ENCODE assay signal across 8 mouse cellular contexts in genomic region chr9:107618778-107619545, GRCm38 (mm10). TPM values are rescaled to one million over a fixed set of nuclear protein-coding genes. Genes with fewer than 3 reads are reported as not detected.
DNase-seq lines count a peak whose midpoint lies in the region; ATAC-seq and TF ChIP-seq lines count a peak whose summit lies in the region.

No protein-coding gene starts in this region.

- H3K36me3 ChIP-seq in midbrain, embryonic 13.5 days = peaks cover 82% of the 10 kb centered on the region
- peaks cover 58% of the 10 kb centered on the region for H3K36me3 ChIP-seq in midbrain, embryonic 11.5 days (ENCODE audit: control insufficient read depth, insufficient read depth, low read length)
- H3K36me3 ChIP-seq in forebrain, postnatal 0 days (ENCODE audit: insufficient read depth) = peaks cover 58% of the 10 kb centered on the region

- no peaks in the 10 kb centered on the region for H3K9me3 ChIP-seq in midbrain, embryonic 13.5 days
- no peaks in the 10 kb centered on the region for H3K9me3 ChIP-seq in midbrain, embryonic 11.5 days (ENCODE audit: control insufficient read depth, low read length)
- H3K9me3 ChIP-seq in forebrain, postnatal 0 days (ENCODE audit: low read length) = no peaks in the 10 kb centered on the region

- TF ChIP-seq CTCF in forebrain, postnatal 0 days (IDR thresholded peaks at IDR 0.05; ENCODE audit: low read depth) = no peak

- peak overlapping the region; percentile 32; the same call in 1 of the 2 replicates for H3K27ac ChIP-seq in midbrain, embryonic 13.5 days
- H3K27ac ChIP-seq in midbrain, embryonic 11.5 days (ENCODE audit: low read depth, low read length) = no peak overlapping the region
- 0 out of 2 replicates have a peak overlapping the region, but pooled peaks have one; percentile 15 for H3K27ac ChIP-seq in forebrain, postnatal 0 days (ENCODE audit: low read depth, low read length)

- DNase-seq in midbrain, embryonic 11.5 days (ENCODE audit: low spot score, missing footprints) = no peak
- no peak for DNase-seq in forebrain, postnatal 0 days
- DNase-seq in kidney, adult 18-20 months = peak; percentile 83
- DNase-seq in lung, postnatal 25 days (ENCODE audit: low spot score) = peak; percentile 68
- DNase-seq in spleen, adult 18-20 months = no peak
- DNase-seq in right cerebral cortex, adult 2 months (ENCODE audit: low spot score in 2 of 2) = no peak

- 70% methylated on average over 13 of the region's 13 CpGs for WGBS in midbrain, embryonic 13.5 days
- 86% methylated on average over 13 of the region's 13 CpGs for WGBS in midbrain, embryonic 11.5 days
- 38% methylated on average over 13 of the region's 13 CpGs for WGBS in forebrain, postnatal 0 days

- H3K4me1 ChIP-seq in midbrain, embryonic 13.5 days (replicated peaks) = peaks cover 27% of the 10 kb centered on the region
- H3K4me1 ChIP-seq in midbrain, embryonic 11.5 days (ENCODE audit: control insufficient read depth, insufficient read depth, low read length) = peaks cover 13% of the 10 kb centered on the region
- H3K4me1 ChIP-seq in forebrain, postnatal 0 days (ENCODE audit: insufficient read depth) = no peaks in the 10 kb centered on the region

- no peak overlapping the region for H3K9ac ChIP-seq in midbrain, embryonic 13.5 days (replicated peaks)
- no peak overlapping the region for H3K9ac ChIP-seq in midbrain, embryonic 11.5 days (ENCODE audit: low read length)
- no peak overlapping the region for H3K9ac ChIP-seq in forebrain, postnatal 0 days

- no peaks in the 10 kb centered on the region for H3K27me3 ChIP-seq in midbrain, embryonic 13.5 days
- no peaks in the 10 kb centered on the region for H3K27me3 ChIP-seq in midbrain, embryonic 11.5 days (ENCODE audit: control insufficient read depth, insufficient read depth, low read length)
- H3K27me3 ChIP-seq in forebrain, postnatal 0 days (ENCODE audit: insufficient read depth, low read length) = no peaks in the 10 kb centered on the region

- ATAC-seq in midbrain, embryonic 13.5 days = no peak
- ATAC-seq in midbrain, embryonic 11.5 days (ENCODE audit: low FRiP score) = no peak
- 0 out of 2 replicates have a peak, but pooled peaks have one; percentile 14 for ATAC-seq in forebrain, postnatal 0 days
- no peak for ATAC-seq in CD4-positive, CD25-positive, alpha-beta regulatory T cell, adult 4 months

- H3K4me2 ChIP-seq in midbrain, embryonic 13.5 days (replicated peaks) = no peak overlapping the region
- H3K4me2 ChIP-seq in midbrain, embryonic 11.5 days = no peak overlapping the region
- H3K4me2 ChIP-seq in forebrain, postnatal 0 days (ENCODE audit: low read depth) = no peak overlapping the region

- H3K4me3 ChIP-seq in midbrain, embryonic 13.5 days (replicated peaks) = no peak overlapping the region
- H3K4me3 ChIP-seq in midbrain, embryonic 11.5 days (ENCODE audit: low read depth, low read length) = no peak overlapping the region
- no peak overlapping the region for H3K4me3 ChIP-seq in forebrain, postnatal 0 days (ENCODE audit: low read depth, low read length)

RNA-seq across cellular contexts. Expression of gene Sema3b, which starts 9.9 kb away (rescaled TPM):
- 2.3 and 2.7 TPM in 2 replicates for polyA plus RNA-seq in midbrain, embryonic 13.5 days (2015; fragmentation: Nextera tagmentation; extraction: Ambion mirVana)
- 1.3 and 2.1 TPM in 2 replicates for polyA plus RNA-seq in midbrain, embryonic 11.5 days (2014; fragmentation: Nextera tagmentation; extraction: Ambion mirVana)
- total RNA-seq in forebrain, postnatal 0 days (2014; rRNA removed) = 6.5 and 6.6 TPM in 2 replicates
- 3.9 and 4.4 TPM in 2 replicates for polyA plus RNA-seq in forebrain, postnatal 0 days (2015; fragmentation: Nextera tagmentation; extraction: Ambion mirVana)
- polyA plus RNA-seq in CD4-positive, CD25-positive, alpha-beta regulatory T cell, adult 4 months (2017; shearing (Covaris generic)) = not detected

RNA-seq across cellular contexts. Expression of gene Gnai2, which starts 16.2 kb away (rescaled TPM):
- 399 and 416 TPM in 2 replicates for polyA plus RNA-seq in midbrain, embryonic 13.5 days (2015; fragmentation: Nextera tagmentation; extraction: Ambion mirVana)
- 578 and 581 TPM in 2 replicates for polyA plus RNA-seq in midbrain, embryonic 11.5 days (2014; fragmentation: Nextera tagmentation; extraction: Ambion mirVana)
- total RNA-seq in forebrain, postnatal 0 days (2014; rRNA removed) = 200 and 223 TPM in 2 replicates
- polyA plus RNA-seq in forebrain, postnatal 0 days (2015; fragmentation: Nextera tagmentation; extraction: Ambion mirVana) = 267 and 287 TPM in 2 replicates
- 100 to 1,000 TPM; 120 to 139 TPM for polyA plus RNA-seq in CD4-positive, CD25-positive, alpha-beta regulatory T cell, adult 4 months (2017; shearing (Covaris generic))

RNA-seq across cellular contexts. Expression of gene Ifrd2, which starts 31.5 kb away (rescaled TPM):
- 13.5 and 14.7 TPM in 2 replicates for polyA plus RNA-seq in midbrain, embryonic 13.5 days (2015; fragmentation: Nextera tagmentation; extraction: Ambion mirVana)
- 24.2 and 28.2 TPM in 2 replicates for polyA plus RNA-seq in midbrain, embryonic 11.5 days (2014; fragmentation: Nextera tagmentation; extraction: Ambion mirVana)
- 11.7 and 13.8 TPM in 2 replicates for total RNA-seq in forebrain, postnatal 0 days (2014; rRNA removed)
- 6.2 and 7.4 TPM in 2 replicates for polyA plus RNA-seq in forebrain, postnatal 0 days (2015; fragmentation: Nextera tagmentation; extraction: Ambion mirVana)
- 10 to 100 TPM; 30.1 to 36.2 TPM for polyA plus RNA-seq in CD4-positive, CD25-positive, alpha-beta regulatory T cell, adult 4 months (2017; shearing (Covaris generic))

RNA-seq across cellular contexts. Expression of gene Hyal3, which starts 38.3 kb away (rescaled TPM):
- 1.1 and 1.8 TPM in 2 replicates for polyA plus RNA-seq in midbrain, embryonic 13.5 days (2015; fragmentation: Nextera tagmentation; extraction: Ambion mirVana)
- polyA plus RNA-seq in midbrain, embryonic 11.5 days (2014; fragmentation: Nextera tagmentation; extraction: Ambion mirVana) = 0.33 and 0.47 TPM in 2 replicates
- total RNA-seq in forebrain, postnatal 0 days (2014; rRNA removed) = 1.00 and 2.9 TPM in 2 replicates
- polyA plus RNA-seq in forebrain, postnatal 0 days (2015; fragmentation: Nextera tagmentation; extraction: Ambion mirVana) = 1.3 and 1.5 TPM in 2 replicates
- polyA plus RNA-seq in CD4-positive, CD25-positive, alpha-beta regulatory T cell, adult 4 months (2017; shearing (Covaris generic)) = 1 to 10 TPM in 1 of 2 experiments, under 1 TPM in 1; 0.90 to 1.4 TPM

RNA-seq across cellular contexts. Expression of gene Naa80, which starts 40.3 kb away (rescaled TPM):
- 16.5 and 19.1 TPM in 2 replicates for polyA plus RNA-seq in midbrain, embryonic 13.5 days (2015; fragmentation: Nextera tagmentation; extraction: Ambion mirVana)
- 8.4 and 11.1 TPM in 2 replicates for polyA plus RNA-seq in midbrain, embryonic 11.5 days (2014; fragmentation: Nextera tagmentation; extraction: Ambion mirVana)
- total RNA-seq in forebrain, postnatal 0 days (2014; rRNA removed) = 15.8 and 27.0 TPM in 2 replicates
- 18.8 and 21.3 TPM in 2 replicates for polyA plus RNA-seq in forebrain, postnatal 0 days (2015; fragmentation: Nextera tagmentation; extraction: Ambion mirVana)
- 10 to 100 TPM; 25.4 to 34.9 TPM for polyA plus RNA-seq in CD4-positive, CD25-positive, alpha-beta regulatory T cell, adult 4 months (2017; shearing (Covaris generic))

Comparison
In these comparisons a context has a peak if more than half of its experiments do, and no peak if none do; other contexts are left out.
1. DNase-seq: peak in kidney, adult 18-20 months (single experiment) and lung, postnatal 25 days (single experiment); none in midbrain, embryonic 11.5 days (single experiment), forebrain, postnatal 0 days (single experiment), spleen, adult 18-20 months (0 of 2) and right cerebral cortex, adult 2 months (0 of 2).